Mouse (Mus musculus) cortical plate, adult 2 months (tissue): ENCODE measurements at regions not wholly inside any gene's neighbourhood (a gene's known extent, or its start where the extent isn't known, plus 50 kb on each side); places are given as distances from the start of the nearest gene placed in this dataset.

ENCODE experiments used
- CTCF ChIP-seq: fragments of 200-500 bp; IDR thresholded peaks from 2 replicates; pipeline ENCODE4 v1.5.1; 2011; ENCODE audit warnings: mild to moderate bottlenecking, control low read depth, low read length; ENCODE audit not compliant: insufficient read depth; ENCODE audit errors: extremely low read depth
- POLR2A ChIP-seq: fragments of 200-500 bp; IDR thresholded peaks from 2 replicates; pipeline ENCODE4 v1.6.1; 2011; ENCODE audit warnings: mild to moderate bottlenecking, low read length, control low read depth; ENCODE audit not compliant: insufficient read depth; ENCODE audit errors: extremely low read depth

- TF ChIP-seq CTCF (no peak), POLR2A (no peak)
Measured at GRCm38 (mm10) chr4:153862121-153862660, 94.8 kb upstream of the A430005L14Rik start.
